Mouse (Mus musculus): ENCODE results near the gene Slc16a13. TPM values are rescaled to one million over a fixed set of nuclear protein-coding genes. Genes with fewer than 3 reads are reported as not detected.
A peak's percentile ranks its signal among the peaks of the same experiment; 100 is the strongest.

Slc16a13 gene
- polyA plus RNA-seq, 1 experiment, result 11.3 TPM

DNA sequence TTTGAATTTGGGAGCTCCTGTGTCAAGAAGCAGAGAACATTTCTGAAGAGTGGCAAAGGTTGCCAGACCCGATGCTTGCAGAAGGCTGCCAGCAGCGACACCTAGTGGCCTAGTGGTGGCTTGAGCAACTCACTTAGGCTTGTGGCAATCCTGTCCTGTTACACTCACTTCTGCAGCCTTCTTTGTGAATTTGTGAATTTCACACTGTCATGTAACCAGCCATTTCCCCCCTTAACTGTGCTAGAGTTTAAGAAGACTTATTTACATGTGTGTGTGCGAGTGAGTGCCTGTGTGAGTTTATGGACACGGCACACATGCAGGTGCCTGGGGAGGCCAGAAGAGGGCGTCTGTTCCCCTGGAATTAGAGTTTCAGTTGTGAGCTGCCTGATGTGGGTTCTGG lies 19.2 kb downstream of the Slc16a13 start:
- H3K4me3 ChIP-seq (replicated peaks; ENCODE audit: extremely low read depth, low read depth, low read length), result no peak overlapping the region
- WGBS, result 50% methylated on average over 5 of the region's 5 CpGs
- H3K4me1 ChIP-seq (ENCODE audit: control insufficient read depth, insufficient read depth, low read length), result no peaks in the 10 kb centered on the region
- TF ChIP-seq CTCF (IDR thresholded peaks at IDR 0.05; ENCODE audit: insufficient read depth, low read length) (peak; percentile 98), POLR2A (IDR thresholded peaks at IDR 0.05; ENCODE audit: borderline replicate concordance, extremely low read depth, low read depth, low read length) (no peak)
- DNase-seq, result peak; percentile 82

DNA sequence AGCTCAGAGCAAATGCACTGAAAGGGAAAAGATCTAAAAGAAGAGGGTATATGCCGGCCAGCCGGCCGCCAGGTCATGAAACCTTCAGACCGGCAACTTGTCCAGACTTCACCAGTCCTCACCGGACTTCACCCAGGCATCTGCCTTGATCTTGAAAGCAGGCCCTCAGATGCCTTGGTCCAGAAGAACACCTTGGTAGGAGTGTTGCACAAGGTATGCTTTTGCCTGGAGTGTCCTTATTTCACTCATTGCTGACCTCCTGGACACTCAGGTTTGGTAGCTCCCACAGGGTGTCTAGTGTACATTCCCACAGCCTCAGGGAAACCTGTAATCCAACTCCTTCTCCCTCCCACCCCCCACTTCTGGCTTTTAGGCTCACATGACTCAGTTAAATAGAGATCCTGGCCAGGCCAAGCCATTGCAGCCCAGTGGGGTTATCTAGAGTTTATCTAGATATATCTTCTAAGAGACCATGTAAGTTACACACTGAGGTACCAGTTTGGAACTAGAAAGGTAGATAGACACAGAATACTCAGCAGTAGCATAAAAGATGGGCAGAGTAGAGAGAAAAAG lies 20.7 kb downstream of the Slc16a13 start:
- WGBS, result 81% methylated on average over 5 of the region's 5 CpGs
- no peak for TF ChIP-seq POLR2A (IDR thresholded peaks at IDR 0.05; ENCODE audit: borderline replicate concordance, extremely low read depth, low read depth, low read length)
- no peak for TF ChIP-seq CTCF (IDR thresholded peaks at IDR 0.05; ENCODE audit: insufficient read depth, low read length)
- H3K4me3 ChIP-seq (replicated peaks; ENCODE audit: extremely low read depth, low read depth, low read length), result no peak overlapping the region
- H3K4me1 ChIP-seq (ENCODE audit: control insufficient read depth, insufficient read depth, low read length), result no peaks in the 10 kb centered on the region
- no peak for DNase-seq

DNA sequence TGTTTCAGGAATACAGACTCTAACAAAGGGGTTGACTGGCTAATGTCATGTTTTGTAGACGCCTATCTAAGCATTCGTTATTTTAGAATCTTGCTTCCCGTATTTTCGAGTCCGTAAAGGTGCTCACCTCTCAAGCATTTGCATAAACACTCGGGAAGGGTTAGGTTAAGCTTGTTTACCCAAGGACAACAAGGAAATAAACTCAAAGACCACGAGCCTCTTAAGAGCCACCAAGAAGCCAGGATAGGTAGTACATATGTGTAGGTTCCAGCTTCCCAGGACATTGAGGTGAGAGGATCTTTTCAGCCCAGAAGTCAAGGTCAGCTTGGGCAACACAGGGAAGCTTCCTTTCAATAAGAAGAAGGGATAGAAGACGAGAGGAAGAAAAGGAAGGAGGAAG lies 21.8 kb downstream of the Slc16a13 start:
- Histone ChIP-seq H3K4me1 (ENCODE audit: control insufficient read depth, insufficient read depth, low read length) (no peaks in the 10 kb centered on the region), H3K4me3 (replicated peaks; ENCODE audit: extremely low read depth, low read depth, low read length) (no peak overlapping the region)
- no peak for DNase-seq
- 68% methylated on average over 8 of the region's 8 CpGs for WGBS
- TF ChIP-seq POLR2A (IDR thresholded peaks at IDR 0.05; ENCODE audit: borderline replicate concordance, extremely low read depth, low read depth, low read length) (no peak), CTCF (IDR thresholded peaks at IDR 0.05; ENCODE audit: insufficient read depth, low read length) (no peak)

DNA sequence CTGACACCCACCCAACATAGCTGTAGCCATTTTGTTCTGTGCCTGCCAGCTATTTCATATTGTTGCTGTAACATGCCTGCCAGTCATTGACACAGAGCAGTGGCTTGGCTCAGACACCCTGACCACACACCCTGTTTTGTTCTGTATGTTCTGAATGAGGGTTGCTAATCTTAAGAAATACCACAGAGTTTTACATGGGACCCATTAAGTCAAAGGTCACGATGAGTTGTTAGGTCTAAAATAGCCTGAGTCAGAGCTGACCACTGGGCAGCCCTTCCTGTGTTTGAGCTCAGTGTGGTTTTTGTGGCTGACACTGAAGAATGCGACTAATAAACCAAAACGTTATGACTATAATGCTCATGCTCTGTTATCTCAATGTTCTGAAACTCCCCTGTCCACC lies 22.5 kb downstream of the Slc16a13 start:
- no peak for DNase-seq
- Histone ChIP-seq H3K4me3 (replicated peaks; ENCODE audit: extremely low read depth, low read depth, low read length) (no peak overlapping the region), H3K4me1 (ENCODE audit: control insufficient read depth, insufficient read depth, low read length) (peaks cover 2% of the 10 kb centered on the region)
- 67% methylated on average over 3 of the region's 3 CpGs for WGBS
- no peak for TF ChIP-seq POLR2A (IDR thresholded peaks at IDR 0.05; ENCODE audit: borderline replicate concordance, extremely low read depth, low read depth, low read length)
- TF ChIP-seq CTCF (IDR thresholded peaks at IDR 0.05; ENCODE audit: insufficient read depth, low read length), result no peak

DNA sequence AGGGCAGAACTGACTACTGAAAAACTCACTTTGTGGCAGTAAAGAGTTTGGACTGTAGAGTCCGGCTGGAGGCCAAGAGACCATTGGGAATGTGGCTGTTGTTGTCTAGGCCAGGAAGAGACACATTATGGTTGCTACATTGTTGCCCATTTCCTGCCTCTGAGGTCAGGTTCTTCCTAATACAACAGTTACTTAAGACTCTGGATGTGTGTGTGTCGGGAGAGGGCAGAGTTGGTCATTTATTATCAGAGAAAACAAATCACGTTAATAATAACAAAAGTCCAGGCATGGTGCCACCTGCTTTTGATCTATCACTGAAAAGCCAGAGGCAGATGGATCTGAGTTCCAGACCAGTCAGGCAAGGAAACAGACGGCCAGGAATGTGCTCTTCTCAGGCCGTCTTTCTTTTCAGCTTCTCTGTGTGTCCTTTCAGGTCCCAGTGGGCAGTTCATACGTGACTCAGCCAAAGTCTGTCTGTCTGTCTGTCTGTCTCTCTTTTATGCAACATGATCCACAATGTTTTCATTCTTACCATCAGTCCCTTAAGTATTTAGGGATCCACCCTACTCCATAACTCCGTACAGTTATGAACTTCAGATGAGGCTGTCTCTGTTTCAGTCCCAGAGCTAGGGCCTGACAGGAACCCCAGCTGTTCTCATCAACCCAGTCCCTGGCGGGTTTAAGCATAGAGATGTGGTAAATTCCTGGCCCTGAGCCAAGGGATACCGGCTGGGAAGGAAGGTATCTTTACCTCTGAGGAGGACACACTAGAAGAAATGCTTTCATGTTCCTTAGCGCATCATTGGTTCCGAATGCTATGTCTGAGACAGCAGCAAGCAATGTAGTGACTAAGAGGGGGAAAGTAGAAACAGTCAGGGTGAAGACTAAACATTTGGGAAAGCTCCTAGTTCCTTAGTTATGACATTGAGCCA lies 27.2 kb downstream of the Slc16a13 start:
- DNase-seq, result no peak

DNA sequence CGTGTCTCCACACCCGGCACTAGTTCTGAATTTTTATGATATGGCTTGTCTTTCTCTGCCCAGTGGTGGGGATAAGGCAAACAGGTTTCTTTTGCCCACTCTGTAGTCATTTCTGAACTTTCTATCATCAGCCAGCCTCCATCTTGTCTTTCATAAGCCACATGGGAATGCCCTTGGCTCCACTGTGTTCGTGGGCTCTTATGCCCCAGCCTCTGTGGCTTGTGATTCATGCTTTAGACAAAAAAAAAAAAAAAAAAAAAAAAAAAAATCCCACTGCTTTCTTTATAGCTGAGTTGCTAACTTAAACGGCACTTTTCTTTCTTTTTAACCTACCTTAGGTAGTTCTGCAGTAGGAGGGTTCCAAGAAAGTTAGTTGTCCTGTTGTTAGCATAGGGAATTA lies 28.7 kb downstream of the Slc16a13 start:
- WGBS, result 81% methylated on average over 4 of the region's 4 CpGs
- no peak for DNase-seq
- no peak overlapping the region for H3K4me3 ChIP-seq (replicated peaks; ENCODE audit: extremely low read depth, low read depth, low read length)
- TF ChIP-seq CTCF (IDR thresholded peaks at IDR 0.05; ENCODE audit: insufficient read depth, low read length) (no peak), POLR2A (IDR thresholded peaks at IDR 0.05; ENCODE audit: borderline replicate concordance, extremely low read depth, low read depth, low read length) (no peak)
- H3K4me1 ChIP-seq (ENCODE audit: control insufficient read depth, insufficient read depth, low read length), result peaks cover 8% of the 10 kb centered on the region

More for the DNA sequence above, 27.2 kb downstream of the Slc16a13 start:
- Histone ChIP-seq H3K4me3 (replicated peaks; ENCODE audit: extremely low read depth, low read depth, low read length) (no peak overlapping the region), H3K4me1 (ENCODE audit: control insufficient read depth, insufficient read depth, low read length) (peaks cover 8% of the 10 kb centered on the region)
- TF ChIP-seq POLR2A (IDR thresholded peaks at IDR 0.05; ENCODE audit: borderline replicate concordance, extremely low read depth, low read depth, low read length) (no peak), CTCF (IDR thresholded peaks at IDR 0.05; ENCODE audit: insufficient read depth, low read length) (no peak)
- 28% methylated on average over 11 of the region's 11 CpGs for WGBS

DNA sequence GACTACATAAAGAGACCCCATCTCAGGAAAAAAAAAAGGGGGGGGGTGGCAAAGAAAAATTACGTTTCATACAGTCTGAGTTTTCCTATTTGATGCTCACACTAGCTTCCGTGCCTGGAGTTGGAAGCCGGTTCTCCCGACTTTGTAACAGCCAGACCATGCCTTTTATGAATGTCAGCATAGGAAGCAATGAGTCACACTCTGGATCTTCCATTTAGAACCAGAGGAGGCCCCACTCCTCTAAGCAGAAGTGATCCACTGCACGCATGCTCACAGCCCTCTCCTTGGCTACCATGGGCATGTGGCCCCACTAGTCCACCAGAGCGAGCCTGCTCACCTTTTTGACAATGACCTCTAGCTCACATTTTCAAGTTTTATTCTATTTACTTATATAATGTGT lies 29.7 kb downstream of the Slc16a13 start:
- no peak overlapping the region for H3K4me3 ChIP-seq (replicated peaks; ENCODE audit: extremely low read depth, low read depth, low read length)
- TF ChIP-seq POLR2A (IDR thresholded peaks at IDR 0.05; ENCODE audit: borderline replicate concordance, extremely low read depth, low read depth, low read length) (no peak), CTCF (IDR thresholded peaks at IDR 0.05; ENCODE audit: insufficient read depth, low read length) (no peak)
- H3K4me1 ChIP-seq (ENCODE audit: control insufficient read depth, insufficient read depth, low read length), result peaks cover 8% of the 10 kb centered on the region
- WGBS, result 76% methylated on average over 6 of the region's 6 CpGs
- no peak for DNase-seq

DNA sequence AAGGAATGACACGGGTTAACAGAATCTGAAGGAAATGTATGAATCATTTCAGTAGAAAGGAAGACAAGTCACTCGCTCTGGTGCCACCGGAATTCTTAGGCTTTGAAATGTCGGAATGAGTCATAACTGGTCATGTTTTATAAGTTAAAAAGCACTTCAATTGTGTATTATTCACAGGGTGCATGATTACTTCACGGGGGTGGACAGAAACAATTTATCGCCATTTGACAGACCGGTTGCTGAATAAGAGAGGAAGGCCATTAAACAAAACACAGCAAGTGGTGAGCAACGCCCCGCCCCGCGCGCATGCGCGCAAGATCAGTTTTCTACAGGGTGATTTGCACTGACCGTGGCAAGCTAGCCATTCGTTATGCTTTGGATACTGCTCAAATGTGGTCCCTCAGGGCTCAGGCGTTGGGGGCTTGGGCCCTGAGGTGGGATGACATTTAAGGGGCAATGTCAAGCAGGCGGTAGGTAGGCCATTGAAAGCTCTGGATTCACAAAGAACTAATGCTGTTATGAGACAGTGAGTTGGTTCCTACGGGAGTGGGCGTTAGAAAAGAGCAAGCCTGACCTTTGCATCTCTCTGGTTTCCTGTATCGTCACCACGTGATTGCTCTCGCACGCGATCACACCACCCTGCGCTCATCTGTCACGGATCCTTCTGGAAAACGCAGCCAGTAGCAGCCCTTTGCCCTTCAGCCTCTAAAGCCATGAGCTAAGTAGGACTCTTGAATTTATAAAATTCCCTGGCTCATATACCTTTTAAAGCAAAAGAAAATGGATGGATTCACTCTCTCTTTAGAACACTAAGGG lies 31.3 kb downstream of the Slc16a13 start:
- Histone ChIP-seq H3K4me3 (replicated peaks; ENCODE audit: extremely low read depth, low read depth, low read length) (no peak overlapping the region), H3K4me1 (ENCODE audit: control insufficient read depth, insufficient read depth, low read length) (peaks cover 8% of the 10 kb centered on the region)
- 71% methylated on average over 28 of the region's 28 CpGs for WGBS
- DNase-seq, result no peak
- TF ChIP-seq CTCF (IDR thresholded peaks at IDR 0.05; ENCODE audit: insufficient read depth, low read length), result no peak
- no peak for TF ChIP-seq POLR2A (IDR thresholded peaks at IDR 0.05; ENCODE audit: borderline replicate concordance, extremely low read depth, low read depth, low read length)

DNA sequence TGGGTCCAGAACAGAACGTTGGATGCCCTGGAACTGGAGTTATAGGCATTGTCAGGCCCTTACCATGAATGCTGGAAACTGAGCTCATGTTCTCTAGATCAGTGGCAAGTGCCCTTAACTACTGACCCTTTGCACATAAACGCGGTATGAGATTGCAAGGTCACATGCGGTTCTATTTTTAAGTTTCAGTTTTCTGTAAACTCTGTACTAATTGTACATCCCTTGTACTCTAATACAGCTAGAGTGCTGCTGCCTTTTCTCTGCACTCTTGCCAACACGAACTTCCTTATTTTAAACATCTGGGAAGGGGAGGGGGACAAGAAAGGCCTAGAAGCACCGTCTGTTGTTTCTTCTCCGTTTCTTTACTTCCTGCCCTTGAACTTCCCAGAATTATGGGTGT lies 35.7 kb downstream of the Slc16a13 start:
- no peaks in the 10 kb centered on the region for H3K4me1 ChIP-seq (ENCODE audit: control insufficient read depth, insufficient read depth, low read length)
- H3K4me3 ChIP-seq (replicated peaks; ENCODE audit: extremely low read depth, low read depth, low read length), result no peak overlapping the region
- DNase-seq, result no peak
- TF ChIP-seq CTCF (IDR thresholded peaks at IDR 0.05; ENCODE audit: insufficient read depth, low read length), result no peak
- TF ChIP-seq POLR2A (IDR thresholded peaks at IDR 0.05; ENCODE audit: borderline replicate concordance, extremely low read depth, low read depth, low read length), result no peak
- WGBS, result 39% methylated on average over 7 of the region's 7 CpGs
